Mouse (Mus musculus) liver, embryonic 14.5 days (tissue): ENCODE results near the gene Nckap5l.

ENCODE experiments used
- CTCF ChIP-seq: IDR thresholded peaks from 2 replicates; pipeline ENCODE4 v1.5.1; 2016; ENCODE audit warnings: antibody characterized with exemption, low read depth, control low read depth
- EP300 ChIP-seq: IDR thresholded peaks from 2 replicates; pipeline ENCODE4 v1.6.1; 2016; ENCODE audit warnings: antibody characterized with exemption, low read depth

DNA sequence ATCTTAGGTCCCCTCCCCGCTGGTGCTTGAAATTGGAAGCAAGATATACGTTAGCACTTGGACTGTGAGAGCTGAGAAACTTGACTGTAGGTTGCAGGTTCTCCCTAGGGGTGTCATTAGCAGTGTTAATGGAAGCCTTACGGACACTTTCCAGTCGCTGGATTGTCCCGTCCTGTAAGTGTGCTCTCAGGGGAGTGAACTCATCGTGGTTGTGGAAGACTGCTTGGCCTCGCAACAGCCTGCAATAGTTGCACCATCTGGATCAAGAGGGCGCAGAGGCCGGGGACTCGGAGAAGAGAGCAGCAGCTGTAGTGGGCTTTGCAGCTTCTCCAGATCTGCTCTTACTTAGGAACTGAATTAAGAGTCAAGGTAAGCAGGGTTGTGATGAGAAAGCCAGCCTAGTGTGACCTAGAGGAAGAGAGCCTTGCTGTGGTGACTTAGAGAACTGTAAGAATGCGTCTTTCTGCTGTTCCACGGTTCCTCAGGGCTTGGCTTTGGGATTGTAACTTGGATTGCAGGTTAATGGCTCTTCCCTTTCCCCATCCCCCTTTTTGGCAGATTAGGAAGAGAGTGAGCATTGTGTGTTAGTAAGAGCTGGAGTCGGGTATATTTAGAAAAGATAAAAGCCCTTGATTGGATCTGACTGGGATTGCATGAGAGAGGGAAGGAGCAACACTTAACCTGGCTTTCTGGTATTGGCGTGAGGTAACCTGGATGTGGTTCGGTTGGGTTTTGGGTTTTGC is 57.9 kb downstream of the Nckap5l start:
- TF ChIP-seq EP300 (no peak), CTCF (no peak)
